Mouse (Mus musculus) right cerebral cortex, postnatal 14 days (tissue): ENCODE measurements around the gene Tdp1.

Source experiments
- DNase-seq: peaks from one replicate; pipeline ENCODE4 v3.0.0; 2022

Gene Tdp1

GRCm38 (mm10) chr12:99899991-99900390, 15.7 kb downstream of the Tdp1 start:
- DNase-seq: no peak

GRCm38 (mm10) chr12:99901973-99902866, 17.9 kb downstream of the Tdp1 start:
- DNase-seq: no peak

- no peak for DNase-seq
Measured at GRCm38 (mm10) chr12:99902867-99903370, 18.6 kb downstream of the Tdp1 start.

GRCm38 (mm10) chr12:99904537-99904936, 20.2 kb downstream of the Tdp1 start:
- no peak for DNase-seq

GRCm38 (mm10) chr12:99911466-99911865, 27.1 kb downstream of the Tdp1 start:
- no peak for DNase-seq

- DNase-seq: no peak
Measured at GRCm38 (mm10) chr12:99917800-99918427, 33.6 kb downstream of the Tdp1 start.

- DNase-seq: no peak
Measured at GRCm38 (mm10) chr12:99919636-99920035, 35.3 kb downstream of the Tdp1 start.

- DNase-seq: no peak
Measured at GRCm38 (mm10) chr12:99921045-99921444, 36.7 kb downstream of the Tdp1 start.

- DNase-seq: no peak
Measured at GRCm38 (mm10) chr12:99923131-99923606, 38.9 kb downstream of the Tdp1 start.

GRCm38 (mm10) chr12:99923703-99924102, 39.4 kb downstream of the Tdp1 start:
- DNase-seq: no peak

- no peak for DNase-seq
Measured at GRCm38 (mm10) chr12:99928311-99928710, 44.0 kb downstream of the Tdp1 start.

GRCm38 (mm10) chr12:99929160-99929559, 44.8 kb downstream of the Tdp1 start:
- no peak for DNase-seq

- DNase-seq: no peak
Measured at GRCm38 (mm10) chr12:99932245-99932644, 47.9 kb downstream of the Tdp1 start.

- DNase-seq: no peak
Measured at GRCm38 (mm10) chr12:99933630-99934029, 49.3 kb downstream of the Tdp1 start.

GRCm38 (mm10) chr12:99935403-99935802, 51.1 kb downstream of the Tdp1 start:
- DNase-seq: no peak

- no peak for DNase-seq
Measured at GRCm38 (mm10) chr12:99938476-99938875, 54.2 kb downstream of the Tdp1 start.

GRCm38 (mm10) chr12:99939179-99939578, 54.9 kb downstream of the Tdp1 start:
- DNase-seq: no peak

- no peak for DNase-seq
Measured at GRCm38 (mm10) chr12:99940704-99941103, 56.4 kb downstream of the Tdp1 start.

- DNase-seq: no peak
Measured at GRCm38 (mm10) chr12:99942441-99942840, 58.1 kb downstream of the Tdp1 start.

- DNase-seq: peak; percentile 75
Measured at GRCm38 (mm10) chr12:99952928-99953327, 68.6 kb downstream of the Tdp1 start.

GRCm38 (mm10) chr12:99956411-99956810, 72.1 kb downstream of the Tdp1 start:
- DNase-seq: no peak

GRCm38 (mm10) chr12:99958068-99959060, 74.0 kb downstream of the Tdp1 start:
- DNase-seq: no peak

GRCm38 (mm10) chr12:99959291-99959690, 75.0 kb downstream of the Tdp1 start:
- no peak for DNase-seq
